Mouse (Mus musculus) urinary bladder, adult 2 months (tissue): ENCODE results near the gene Scrn2. TPM values are rescaled to one million over a fixed set of nuclear protein-coding genes. Genes with fewer than 3 reads are reported as not detected.

ENCODE experiments used
- DNase-seq: peaks from one replicate; pipeline ENCODE4 v3.0.0; 2022; ENCODE audit warnings: low spot score
- polyA plus RNA-seq: library from polyadenylated mRNA; depleted of rRNA; stranded (reverse); fragments of >200 nt; gene quantifications from 2 replicates; pipeline ENCODE4 v1.2.3, GENCODE M21; 2012; rRNA removed

Gene Scrn2
- polyA plus RNA-seq = 10.3 and 12.5 TPM in 2 replicates

- DNase-seq = peak; percentile 76
Observed at GRCm38 (mm10) chr11:97029686-97030417, at the start of gene Scrn2. TSS of gene Scrn2 (plus strand) at chr11:97029938.

GRCm38 (mm10) chr11:96980021-96980420 lies 49.7 kb upstream of the Scrn2 start:
- DNase-seq = no peak

- no peak for DNase-seq
Observed at GRCm38 (mm10) chr11:96981461-96981860, 48.3 kb upstream of the Scrn2 start.

- DNase-seq = no peak
Observed at GRCm38 (mm10) chr11:96982355-96982754, 47.4 kb upstream of the Scrn2 start.

GRCm38 (mm10) chr11:96982859-96983258 lies 46.9 kb upstream of the Scrn2 start, which contains the start of gene Sp2:
TSS of gene Sp2 (minus strand) at chr11:96982959.
- no peak for DNase-seq

- DNase-seq = no peak
Observed at GRCm38 (mm10) chr11:96984903-96985302, 44.8 kb upstream of the Scrn2 start.

- no peak for DNase-seq
Observed at GRCm38 (mm10) chr11:96986463-96986862, 43.3 kb upstream of the Scrn2 start.

- DNase-seq = no peak
Observed at GRCm38 (mm10) chr11:96987873-96988655, 41.7 kb upstream of the Scrn2 start.

- DNase-seq = no peak
Observed at GRCm38 (mm10) chr11:96991501-96991900, 38.2 kb upstream of the Scrn2 start.

- DNase-seq = no peak
Observed at GRCm38 (mm10) chr11:96992722-96993311, 36.9 kb upstream of the Scrn2 start.

GRCm38 (mm10) chr11:96995031-96995430 lies 34.7 kb upstream of the Scrn2 start:
- DNase-seq = no peak

GRCm38 (mm10) chr11:96995836-96996772 lies 33.6 kb upstream of the Scrn2 start:
- DNase-seq = no peak

- DNase-seq = no peak
Observed at GRCm38 (mm10) chr11:96996773-96997379, 32.9 kb upstream of the Scrn2 start.

GRCm38 (mm10) chr11:96997380-96997956 lies 32.3 kb upstream of the Scrn2 start:
- no peak for DNase-seq

- no peak for DNase-seq
Observed at GRCm38 (mm10) chr11:97003170-97003569, 26.6 kb upstream of the Scrn2 start.

- no peak for DNase-seq
Observed at GRCm38 (mm10) chr11:97007093-97007794, 22.5 kb upstream of the Scrn2 start.

GRCm38 (mm10) chr11:97009198-97009790 lies 20.4 kb upstream of the Scrn2 start:
- DNase-seq = no peak

- DNase-seq = no peak
Observed at GRCm38 (mm10) chr11:97013121-97013670, 16.5 kb upstream of the Scrn2 start, which contains the start of gene Sp6. TSS of gene Sp6 (plus strand) at chr11:97013394.
